Mouse (Mus musculus) Patski (cell line): ENCODE data around the gene Ino80b. TPM values are rescaled to one million over a fixed set of nuclear protein-coding genes. Genes with fewer than 3 reads are reported as not detected.
A peak's percentile ranks its signal among the peaks of the same experiment; 100 is the strongest.

Source experiments
- ATAC-seq: fragments of 100-300 bp; one replicate; pipeline ENCODE4 v1.8.0; 2021
- CTCF ChIA-PET: fragments of 350-600 bp; sonication (Branson Sonifier 250); formaldehyde crosslinking; loops from one replicate; lab custom pipeline; 2022; ENCODE audit warnings: inconsistent platforms; lab: Charles Lee
- POLR2A ChIA-PET: fragments of 350-600 bp; sonication (Branson Sonifier 250); formaldehyde crosslinking; loops from one replicate; lab custom pipeline; 2022; ENCODE audit warnings: antibody characterized with exemption, inconsistent platforms; lab: Charles Lee
- DNase-seq: peaks from one replicate; pipeline ENCODE4 v3.0.0-alpha.2; 2011; ENCODE audit warnings: low read depth, low spot score
- H3K27me3 ChIP-seq: fragments of 371-371 bp; one replicate; pipeline ENCODE4 v1.5.1; 2021
- CTCF ChIP-seq: fragments of 100-300 bp; IDR thresholded peaks from one replicate; pipeline ENCODE4 v1.5.1; 2021
- in situ Hi-C: fragments of 300-500 bp; cut with MboI; formaldehyde crosslinking; loops from 3 replicates; pipeline ENCODE4 v1.11.1; 2018; ENCODE audit warnings: low pct_unique_long_range_greater_than_20kb, mixed read lengths
- polyA plus RNA-seq: library from polyadenylated mRNA; unstranded; gene quantifications from one replicate; pipeline ENCODE4 v1.2.3, GENCODE M21; 2021

Gene Ino80b
- polyA plus RNA-seq, 1 experiment from 2014 or later, result 46.4 TPM

- ATAC-seq (no peak), DNase-seq (no peak)
- CTCF ChIA-PET, result no interaction called here
- POLR2A ChIA-PET, result interaction anchor here (0.6 kb wide), 1 partner anchor 57 kb away, joined by 3 read pairs; the partner anchor contains the start of gene Aup1
- no peaks in the 10 kb centered on the region for H3K27me3 ChIP-seq
- TF ChIP-seq CTCF, result no peak
- in situ Hi-C loops, result no loop called here
Observed at GRCm38 (mm10) chr6:83111510-83112136, 13.6 kb downstream of the Ino80b start.

GRCm38 (mm10) chr6:83108762-83109668, 16.2 kb downstream of the Ino80b start, which contains the start of gene Mrpl53:
TSS of gene Mrpl53 (plus strand) at chr6:83109040.
- ChIA-PET CTCF (interaction anchor here (1.2 to 4.8 kb wide), 3 partner anchors 10 to 112 kb away, joined by 3 to 14 read pairs (median 4); partner anchors contain the start of genes 1700003E16Rik and Wdr54), POLR2A (interaction anchor here (1.7 to 1.8 kb wide), 2 partner anchors 10 to 12 kb away, joined by 5 to 8 read pairs; partner anchors contain the start of gene Wbp1)
- peak; percentile 49 for ATAC-seq
- H3K27me3 ChIP-seq, result no peaks in the 10 kb centered on the region
- no peak for DNase-seq
- in situ Hi-C loops, result no loop called here
- no peak for TF ChIP-seq CTCF

- in situ Hi-C loops, result no loop called here
- no peaks in the 10 kb centered on the region for H3K27me3 ChIP-seq
- ATAC-seq (peak; percentile 23), DNase-seq (no peak)
- CTCF ChIA-PET, result interaction anchor here (1.1 to 4.8 kb wide), 4 partner anchors 10 to 111 kb away, joined by 3 to 14 read pairs (median 4); partner anchors contain the start of genes 1700003E16Rik and Wdr54
- TF ChIP-seq CTCF, result no peak
- POLR2A ChIA-PET, result interaction anchor here (1.2 kb wide), 1 partner anchor 10 kb away, joined by 3 read pairs; no protein-coding TSS in a partner anchor
Observed at GRCm38 (mm10) chr6:83107566-83108400, 17.4 kb downstream of the Ino80b start.

GRCm38 (mm10) chr6:83104158-83104557, 21.1 kb downstream of the Ino80b start:
- TF ChIP-seq CTCF, result no peak
- in situ Hi-C loops, result loop anchor here (5.0 kb wide), 1 partner anchor 107 kb away; no protein-coding TSS in a partner anchor
- ATAC-seq, result no peak

GRCm38 (mm10) chr6:83103130-83103650, 22.0 kb downstream of the Ino80b start:
- DNase-seq, result no peak
- no peak for ATAC-seq
- ChIA-PET CTCF (interaction anchor here (3.5 kb wide), 1 partner anchor 107 kb away, joined by 40 read pairs; no protein-coding TSS in a partner anchor), POLR2A (interaction anchor here (1.2 to 2.4 kb wide), 4 partner anchors 17 to 107 kb away, joined by 3 to 5 read pairs (median 4); no protein-coding TSS in a partner anchor)
- in situ Hi-C loops, result loop anchor here (5.0 kb wide), 1 partner anchor 106 kb away; no protein-coding TSS in a partner anchor
- no peak for TF ChIP-seq CTCF
- no peaks in the 10 kb centered on the region for H3K27me3 ChIP-seq

More at GRCm38 (mm10) chr6:83104158-83104557, 21.1 kb downstream of the Ino80b start:
- H3K27me3 ChIP-seq, result no peaks in the 10 kb centered on the region
- ChIA-PET POLR2A (interaction anchor here (0.6 to 2.4 kb wide), 3 partner anchors 47 to 108 kb away, joined by 3 to 5 read pairs (median 5); no protein-coding TSS in a partner anchor), CTCF (interaction anchor here (1.2 to 1.5 kb wide), 2 partner anchors 55 to 108 kb away, joined by 4 read pairs; no protein-coding TSS in a partner anchor)
- DNase-seq, result no peak

- DNase-seq, result no peak
- ChIA-PET CTCF (interaction anchor here (0.8 to 3.5 kb wide), 10 partner anchors 18 to 105 kb away, joined by 3 to 40 read pairs (median 5); partner anchors contain the start of genes Dok1 and Pcgf1), POLR2A (interaction anchor here (1.0 to 2.4 kb wide), 5 partner anchors 18 to 105 kb away, joined by 3 to 5 read pairs (median 4); partner anchors contain the start of gene Aup1)
- peak; percentile 61 for ATAC-seq
- peaks cover 2% of the 10 kb centered on the region for H3K27me3 ChIP-seq
- TF ChIP-seq CTCF, result no peak
- in situ Hi-C loops, result loop anchor here (5.0 kb wide), 1 partner anchor 105 kb away; no protein-coding TSS in a partner anchor
Observed at GRCm38 (mm10) chr6:83101688-83102556, 23.3 kb downstream of the Ino80b start.

- peaks cover 2% of the 10 kb centered on the region for H3K27me3 ChIP-seq
- CTCF ChIA-PET, result interaction anchor here (0.7 to 3.5 kb wide), 12 partner anchors 9 to 105 kb away, joined by 3 to 40 read pairs (median 4); partner anchors contain the start of genes Dok1 and Pcgf1
- TF ChIP-seq CTCF, result no peak
- POLR2A ChIA-PET, result no interaction called here
- DNase-seq, result no peak
- peak; percentile 82 for ATAC-seq
- in situ Hi-C loops, result loop anchor here (5.0 kb wide), 1 partner anchor 104 kb away; no protein-coding TSS in a partner anchor
Observed at GRCm38 (mm10) chr6:83101316-83101687, 23.9 kb downstream of the Ino80b start, which contains the start of the genes Ccdc142 and Gm42688. TSS of gene Ccdc142 (plus strand) at chr6:83101601. TSS of gene Gm42688 (plus strand) at chr6:83101617.

- no peak for ATAC-seq
- ChIA-PET CTCF (interaction anchor here (1.7 kb wide), 1 partner anchor 102 kb away, joined by 4 read pairs; no protein-coding TSS in a partner anchor), POLR2A (interaction anchor here (0.6 to 1.3 kb wide), 3 partner anchors 20 to 162 kb away, joined by 3 to 6 read pairs (median 4); no protein-coding TSS in a partner anchor)
- TF ChIP-seq CTCF, result no peak
- DNase-seq, result no peak
- in situ Hi-C loops, result no loop called here
- H3K27me3 ChIP-seq, result peaks cover 9% of the 10 kb centered on the region
Observed at GRCm38 (mm10) chr6:83098411-83098810, 26.8 kb downstream of the Ino80b start.
